Mouse (Mus musculus): ENCODE data around the gene 0610010F05Rik.
"Not testable (repeated sequence)": the region's sequence is repeated elsewhere in the genome, so short reads cannot be mapped to it uniquely, and the experiment has no call there.

GRCm38 (mm10) chr11:23607291-23607690 is 26.1 kb downstream of the 0610010F05Rik start:
- not testable (repeated sequence) for TF ChIP-seq POLR2A, CTCF (IDR thresholded peaks at IDR 0.05; ENCODE audit: extremely low read depth, insufficient read depth, low read length)
